Mouse (Mus musculus): ENCODE measurements around the gene Fgfr2. TPM values are rescaled to one million over a fixed set of nuclear protein-coding genes. Genes with fewer than 3 reads are reported as not detected.

Fgfr2 gene
- polyA plus RNA-seq, 1 experiment: 1.7 TPM

DNA sequence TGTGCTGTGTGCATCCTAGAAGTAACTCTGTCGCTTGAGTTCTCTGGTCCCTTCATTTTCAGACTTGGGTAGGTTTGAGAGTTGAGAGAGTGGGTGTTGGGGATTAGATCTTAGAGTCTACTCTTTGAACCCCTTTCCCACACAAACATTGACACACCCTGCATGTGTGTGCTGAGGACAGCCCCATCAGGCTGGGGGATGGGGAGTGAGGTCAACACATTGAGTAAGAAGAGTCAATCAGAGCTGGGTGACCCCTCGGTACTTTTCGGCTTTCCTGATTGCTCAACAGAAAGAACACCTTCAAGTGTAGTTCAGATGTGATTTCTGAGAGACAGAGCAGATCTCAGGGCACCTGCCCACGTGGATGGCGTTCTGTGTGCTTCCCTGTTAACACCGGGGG, 2406.2 kb downstream of the Fgfr2 start:
- Histone ChIP-seq H3K79me3 (ENCODE audit: low read depth) (peaks cover 3% of the 10 kb centered on the region), H3ac (ENCODE audit: control insufficient read depth, insufficient read length, low read depth) (no peak overlapping the region), H3K4me3 (ENCODE audit: insufficient read depth, poor library complexity, severe bottlenecking) (no peak overlapping the region), H3K36me3 (ENCODE audit: control insufficient read depth, insufficient read depth) (peaks cover 15% of the 10 kb centered on the region), H3K79me2 (ENCODE audit: control insufficient read depth, insufficient read depth) (peaks cover 17% of the 10 kb centered on the region), H3K27me3 (ENCODE audit: control insufficient read depth, insufficient read depth, insufficient read length) (no peaks in the 10 kb centered on the region)
- no peak for TF ChIP-seq MYOG (IDR thresholded peaks at IDR 0.05; ENCODE audit: control insufficient read depth, extremely low read depth, insufficient read length)
- TF ChIP-seq CTCF (IDR thresholded peaks at IDR 0.05; ENCODE audit: control insufficient read depth, insufficient read depth, insufficient read length): no peak
- TF ChIP-seq USF1 (IDR thresholded peaks at IDR 0.05; ENCODE audit: low read depth): no peak
- no peak for TF ChIP-seq MAX (IDR thresholded peaks at IDR 0.05)
- TF ChIP-seq FOSL1 (IDR thresholded peaks at IDR 0.05; ENCODE audit: insufficient read depth, low read length, poor library complexity, severe bottlenecking): no peak
- no peak for TF ChIP-seq CEBPB (IDR thresholded peaks at IDR 0.05; ENCODE audit: low read depth)
- TF ChIP-seq MYOD1 (IDR thresholded peaks at IDR 0.05; ENCODE audit: control insufficient read depth, insufficient read length, low read depth): no peak

DNA sequence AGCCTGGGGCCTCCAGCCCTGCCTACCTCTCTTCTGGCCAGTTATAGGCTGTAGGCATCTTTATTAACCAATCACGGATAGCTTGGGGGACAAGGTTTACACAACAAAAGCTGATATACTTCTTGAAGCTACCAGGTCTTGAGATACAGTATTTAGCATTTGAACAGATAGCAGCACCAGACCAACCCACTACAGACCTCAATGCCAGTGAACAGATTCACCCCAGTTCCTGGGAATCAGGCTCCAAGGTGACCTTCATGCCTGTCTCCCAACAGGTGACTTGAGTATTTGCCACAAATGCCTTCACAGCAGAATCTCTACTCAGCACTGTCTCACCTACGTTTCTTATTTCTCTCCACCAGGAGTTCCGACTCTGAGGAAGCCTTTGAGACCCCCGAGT, 2406.8 kb downstream of the Fgfr2 start:
- TF ChIP-seq CTCF (IDR thresholded peaks at IDR 0.05; ENCODE audit: control insufficient read depth, insufficient read depth, insufficient read length) (no peak), USF1 (IDR thresholded peaks at IDR 0.05; ENCODE audit: low read depth) (no peak), MYOG (IDR thresholded peaks at IDR 0.05; ENCODE audit: control insufficient read depth, extremely low read depth, insufficient read length) (no peak), CEBPB (IDR thresholded peaks at IDR 0.05; ENCODE audit: low read depth) (no peak), FOSL1 (IDR thresholded peaks at IDR 0.05; ENCODE audit: insufficient read depth, low read length, poor library complexity, severe bottlenecking) (no peak), MAX (IDR thresholded peaks at IDR 0.05) (no peak), MYOD1 (IDR thresholded peaks at IDR 0.05; ENCODE audit: control insufficient read depth, insufficient read length, low read depth) (no peak)
- H3ac ChIP-seq (ENCODE audit: control insufficient read depth, insufficient read length, low read depth): no peak overlapping the region
- H3K36me3 ChIP-seq (ENCODE audit: control insufficient read depth, insufficient read depth): peaks cover 15% of the 10 kb centered on the region
- H3K27me3 ChIP-seq (ENCODE audit: control insufficient read depth, insufficient read depth, insufficient read length): no peaks in the 10 kb centered on the region
- peaks cover 3% of the 10 kb centered on the region for H3K79me3 ChIP-seq (ENCODE audit: low read depth)
- no peak overlapping the region for H3K4me3 ChIP-seq (ENCODE audit: insufficient read depth, poor library complexity, severe bottlenecking)
- peaks cover 11% of the 10 kb centered on the region for H3K79me2 ChIP-seq (ENCODE audit: control insufficient read depth, insufficient read depth)

DNA sequence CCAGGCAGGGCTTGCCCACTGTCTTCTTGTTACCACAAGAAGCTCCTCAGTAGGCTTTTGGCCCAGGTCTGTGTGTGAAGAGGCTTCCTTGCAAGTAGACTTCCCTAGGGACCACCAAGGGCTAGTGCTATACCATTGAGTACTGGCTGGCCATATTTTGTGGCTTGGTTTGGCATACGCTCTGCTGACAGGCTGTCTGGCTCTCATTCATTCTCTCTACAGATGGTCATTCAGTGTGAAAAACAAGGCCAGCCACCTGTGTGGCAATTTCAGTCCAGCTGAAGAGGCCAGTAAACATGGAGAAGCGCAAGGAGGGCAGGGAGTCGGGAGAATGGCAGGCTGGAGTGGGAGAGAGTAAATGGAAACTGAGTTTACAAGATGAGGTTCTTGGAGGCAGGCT, 2407.7 kb downstream of the Fgfr2 start:
- Histone ChIP-seq H3ac (ENCODE audit: control insufficient read depth, insufficient read length, low read depth) (no peak overlapping the region), H3K36me3 (ENCODE audit: control insufficient read depth, insufficient read depth) (peaks cover 15% of the 10 kb centered on the region), H3K79me3 (ENCODE audit: low read depth) (peaks cover 2% of the 10 kb centered on the region), H3K27me3 (ENCODE audit: control insufficient read depth, insufficient read depth, insufficient read length) (no peaks in the 10 kb centered on the region), H3K79me2 (ENCODE audit: control insufficient read depth, insufficient read depth) (peaks cover 13% of the 10 kb centered on the region), H3K4me3 (ENCODE audit: insufficient read depth, poor library complexity, severe bottlenecking) (no peak overlapping the region)
- TF ChIP-seq FOSL1 (IDR thresholded peaks at IDR 0.05; ENCODE audit: insufficient read depth, low read length, poor library complexity, severe bottlenecking) (no peak), MYOG (IDR thresholded peaks at IDR 0.05; ENCODE audit: control insufficient read depth, extremely low read depth, insufficient read length) (no peak), MAX (IDR thresholded peaks at IDR 0.05) (no peak), USF1 (IDR thresholded peaks at IDR 0.05; ENCODE audit: low read depth) (no peak), CEBPB (IDR thresholded peaks at IDR 0.05; ENCODE audit: low read depth) (no peak), MYOD1 (IDR thresholded peaks at IDR 0.05; ENCODE audit: control insufficient read depth, insufficient read length, low read depth) (no peak), CTCF (IDR thresholded peaks at IDR 0.05; ENCODE audit: control insufficient read depth, insufficient read depth, insufficient read length) (no peak)

DNA sequence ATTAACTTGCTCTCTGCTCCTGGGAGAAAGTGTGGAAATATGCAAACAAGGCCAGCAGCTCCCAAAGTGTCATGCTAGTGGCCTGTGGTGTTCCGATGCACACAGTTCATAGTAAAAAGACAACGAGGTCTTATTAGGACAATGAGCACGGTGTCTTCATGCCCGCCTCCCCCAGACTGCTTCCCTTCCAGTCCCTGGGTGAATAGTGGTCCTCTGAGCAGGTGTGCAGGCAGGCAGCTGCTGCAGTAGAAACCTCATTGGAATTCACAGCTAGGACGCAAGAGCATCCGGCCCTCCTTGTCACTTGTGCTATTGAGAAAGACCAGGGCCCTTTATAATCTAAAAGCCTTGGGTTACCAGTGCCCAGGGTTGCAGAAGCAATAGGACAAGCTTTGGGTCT, 2409.8 kb downstream of the Fgfr2 start:
- peaks cover 7% of the 10 kb centered on the region for H3K36me3 ChIP-seq (ENCODE audit: control insufficient read depth, insufficient read depth)
- no peak for TF ChIP-seq CEBPB (IDR thresholded peaks at IDR 0.05; ENCODE audit: low read depth)
- no peak for TF ChIP-seq FOSL1 (IDR thresholded peaks at IDR 0.05; ENCODE audit: insufficient read depth, low read length, poor library complexity, severe bottlenecking)
- TF ChIP-seq MYOD1 (IDR thresholded peaks at IDR 0.05; ENCODE audit: control insufficient read depth, insufficient read length, low read depth): no peak
- no peak for TF ChIP-seq USF1 (IDR thresholded peaks at IDR 0.05; ENCODE audit: low read depth)
- no peak for TF ChIP-seq MAX (IDR thresholded peaks at IDR 0.05)
- no peak for TF ChIP-seq CTCF (IDR thresholded peaks at IDR 0.05; ENCODE audit: control insufficient read depth, insufficient read depth, insufficient read length)
- TF ChIP-seq MYOG (IDR thresholded peaks at IDR 0.05; ENCODE audit: control insufficient read depth, extremely low read depth, insufficient read length): no peak
- no peak overlapping the region for H3K4me3 ChIP-seq (ENCODE audit: insufficient read depth, poor library complexity, severe bottlenecking)

DNA sequence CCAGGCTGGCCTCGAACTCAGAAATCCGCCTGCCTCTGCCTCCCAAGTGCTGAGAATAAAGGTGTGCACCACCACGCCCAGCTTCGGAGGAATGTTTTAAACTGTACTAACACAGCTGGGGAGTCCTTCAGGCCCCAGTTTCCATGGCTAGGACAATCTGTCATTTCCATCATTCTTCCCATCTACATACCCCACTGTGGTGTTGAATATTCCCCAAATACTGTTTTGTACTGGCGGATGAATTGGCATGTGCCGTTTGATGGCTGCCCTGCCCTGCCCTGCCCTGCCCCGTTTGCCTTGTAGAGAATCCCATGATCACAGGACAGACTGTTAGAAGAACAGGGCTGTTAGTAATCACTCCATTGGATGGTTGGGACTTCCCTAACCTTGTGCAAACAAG, 2411.3 kb downstream of the Fgfr2 start:
- Histone ChIP-seq H3K79me3 (ENCODE audit: low read depth) (peaks cover 3% of the 10 kb centered on the region), H3ac (ENCODE audit: control insufficient read depth, insufficient read length, low read depth) (no peak overlapping the region), H3K27me3 (ENCODE audit: control insufficient read depth, insufficient read depth, insufficient read length) (no peaks in the 10 kb centered on the region), H3K36me3 (ENCODE audit: control insufficient read depth, insufficient read depth) (peaks cover 4% of the 10 kb centered on the region), H3K4me3 (ENCODE audit: insufficient read depth, poor library complexity, severe bottlenecking) (no peak overlapping the region), H3K79me2 (ENCODE audit: control insufficient read depth, insufficient read depth) (peaks cover 14% of the 10 kb centered on the region)
- no peak for TF ChIP-seq USF1 (IDR thresholded peaks at IDR 0.05; ENCODE audit: low read depth)
- TF ChIP-seq CEBPB (IDR thresholded peaks at IDR 0.05; ENCODE audit: low read depth): no peak
- TF ChIP-seq FOSL1 (IDR thresholded peaks at IDR 0.05; ENCODE audit: insufficient read depth, low read length, poor library complexity, severe bottlenecking): no peak
- no peak for TF ChIP-seq MYOG (IDR thresholded peaks at IDR 0.05; ENCODE audit: control insufficient read depth, extremely low read depth, insufficient read length)
- TF ChIP-seq CTCF (IDR thresholded peaks at IDR 0.05; ENCODE audit: control insufficient read depth, insufficient read depth, insufficient read length): no peak
- no peak for TF ChIP-seq MYOD1 (IDR thresholded peaks at IDR 0.05; ENCODE audit: control insufficient read depth, insufficient read length, low read depth)
- no peak for TF ChIP-seq MAX (IDR thresholded peaks at IDR 0.05)

More for the DNA sequence above, 2409.8 kb downstream of the Fgfr2 start:
- Histone ChIP-seq H3K79me2 (ENCODE audit: control insufficient read depth, insufficient read depth) (peaks cover 14% of the 10 kb centered on the region), H3K79me3 (ENCODE audit: low read depth) (peaks cover 2% of the 10 kb centered on the region), H3K27me3 (ENCODE audit: control insufficient read depth, insufficient read depth, insufficient read length) (no peaks in the 10 kb centered on the region), H3ac (ENCODE audit: control insufficient read depth, insufficient read length, low read depth) (no peak overlapping the region)
